Mouse (Mus musculus) midbrain, embryonic 10.5 days (tissue): ENCODE measurements around the gene Sbk1. TPM values are rescaled to one million over a fixed set of nuclear protein-coding genes. Genes with fewer than 3 reads are reported as not detected.
"Not testable (repeated sequence)": the region's sequence is repeated elsewhere in the genome, so short reads cannot be mapped to it uniquely, and the experiment has no call there.

Experiments
- DNase-seq: peaks from one replicate; pipeline ENCODE4 v3.0.0-alpha.2; 2017; ENCODE audit warnings: low spot score
- H3K27ac ChIP-seq: fragments of 300-500 bp; sonication (generic); replicated peaks from 2 replicates; pipeline ENCODE4 v1.5.1; 2016; ENCODE audit warnings: mild to moderate bottlenecking
- H3K27me3 ChIP-seq: fragments of 300-500 bp; sonication (generic); 2 replicates; pipeline ENCODE4 v1.6.1; 2016; ENCODE audit warnings: low read depth, mild to moderate bottlenecking; ENCODE audit not compliant: poor library complexity, severe bottlenecking
- H3K36me3 ChIP-seq: fragments of 300-500 bp; sonication (generic); 2 replicates; pipeline ENCODE4 v1.6.1; 2016; ENCODE audit warnings: mild to moderate bottlenecking, moderate library complexity
- H3K4me1 ChIP-seq: fragments of 300-500 bp; sonication (generic); 2 replicates; pipeline ENCODE4 v1.6.1; 2016
- H3K4me3 ChIP-seq: fragments of 300-500 bp; sonication (generic); 2 replicates; pipeline ENCODE4 v1.5.1; 2016; ENCODE audit warnings: mild to moderate bottlenecking, moderate library complexity
- H3K9me3 ChIP-seq: fragments of 300-500 bp; sonication (generic); replicated peaks from 2 replicates; pipeline ENCODE4 v1.6.1; 2016; ENCODE audit warnings: mild to moderate bottlenecking
- WGBS: fragments of 180-500 bp; shearing (Covaris S2); methylation state at CpG from one replicate; pipeline ENCODE4 v1.1.7; 2016; 5-methylcytosine and 5-hydroxymethylcytosine counted together
- polyA plus RNA-seq: library from polyadenylated mRNA; unstranded; fragments of >200 nt; fragmentation: Nextera tagmentation; extraction: Ambion mirVana; gene quantifications from 2 replicates; pipeline ENCODE4 v1.2.1, GENCODE M21; 2016

The Sbk1 gene
- polyA plus RNA-seq, 1 experiment from 2014 or later, result 91.5 TPM

GRCm38 (mm10) chr7:126273351-126274042, 1.1 kb downstream of the Sbk1 start:
- H3K27me3 ChIP-seq, result peaks cover 14% of the 10 kb centered on the region
- DNase-seq, result no peak
- no peaks in the 10 kb centered on the region for H3K9me3 ChIP-seq
- peaks cover 62% of the 10 kb centered on the region for H3K4me1 ChIP-seq
- H3K27ac ChIP-seq, result peak overlapping the region; percentile 99
- H3K36me3 ChIP-seq, result peaks cover 45% of the 10 kb centered on the region
- H3K4me3 ChIP-seq, result peak overlapping the region; percentile 100
- WGBS, result 14% methylated on average over 11 of the region's 11 CpGs

- WGBS, result 20% methylated on average over 3 of the region's 3 CpGs
- DNase-seq, result no peak
- Histone ChIP-seq H3K4me1 (peaks cover 68% of the 10 kb centered on the region), H3K36me3 (peaks cover 51% of the 10 kb centered on the region), H3K27ac (peak overlapping the region; percentile 99), H3K27me3 (peaks cover 14% of the 10 kb centered on the region), H3K4me3 (peak overlapping the region; percentile 100), H3K9me3 (no peaks in the 10 kb centered on the region)
These were observed 1.7 kb downstream of the Sbk1 start for GRCm38 (mm10) chr7:126274137-126274536.

- 4% methylated on average over 4 of the region's 4 CpGs for WGBS
- peaks cover 73% of the 10 kb centered on the region for H3K4me1 ChIP-seq
- peak overlapping the region; percentile 100 for H3K4me3 ChIP-seq
- H3K27ac ChIP-seq, result peak overlapping the region; percentile 99
- H3K36me3 ChIP-seq, result peaks cover 56% of the 10 kb centered on the region
- no peaks in the 10 kb centered on the region for H3K9me3 ChIP-seq
- H3K27me3 ChIP-seq, result peaks cover 14% of the 10 kb centered on the region
- no peak for DNase-seq
These were observed 2.2 kb downstream of the Sbk1 start for GRCm38 (mm10) chr7:126274626-126275025.

GRCm38 (mm10) chr7:126275711-126276110, 3.3 kb downstream of the Sbk1 start:
- WGBS, result 90% methylated on average over 5 of the region's 5 CpGs
- peaks cover 76% of the 10 kb centered on the region for H3K4me1 ChIP-seq
- H3K9me3 ChIP-seq, result no peaks in the 10 kb centered on the region
- H3K4me3 ChIP-seq, result peak overlapping the region; percentile 100
- no peak overlapping the region for H3K27ac ChIP-seq
- DNase-seq, result no peak
- H3K36me3 ChIP-seq, result peaks cover 67% of the 10 kb centered on the region
- peaks cover 8% of the 10 kb centered on the region; the same call in 1 of the 2 replicates for H3K27me3 ChIP-seq

- Histone ChIP-seq H3K4me1 (peaks cover 71% of the 10 kb centered on the region), H3K27me3 (0 out of 2 replicates have a peak, but pooled peaks cover 2% of the 10 kb centered on the region), H3K36me3 (peaks cover 73% of the 10 kb centered on the region), H3K27ac (no peak overlapping the region), H3K9me3 (no peaks in the 10 kb centered on the region), H3K4me3 (peak overlapping the region; percentile 100)
- no peak for DNase-seq
- WGBS, result 62% methylated on average over 6 of the region's 6 CpGs
These were observed 3.9 kb downstream of the Sbk1 start for GRCm38 (mm10) chr7:126276297-126276696.

- DNase-seq, result no peak
These were observed 5.3 kb downstream of the Sbk1 start for GRCm38 (mm10) chr7:126277536-126278295.

GRCm38 (mm10) chr7:126278799-126279198, 6.4 kb downstream of the Sbk1 start:
- 93% methylated on average over 5 of the region's 5 CpGs for WGBS
- Histone ChIP-seq H3K4me1 (peaks cover 63% of the 10 kb centered on the region), H3K27ac (no peak overlapping the region), H3K4me3 (no peak overlapping the region), H3K9me3 (no peaks in the 10 kb centered on the region), H3K27me3 (no peaks in the 10 kb centered on the region), H3K36me3 (peaks cover 96% of the 10 kb centered on the region)
- no peak for DNase-seq

More at GRCm38 (mm10) chr7:126277536-126278295, 5.3 kb downstream of the Sbk1 start:
- Histone ChIP-seq H3K27ac (peak overlapping the region; percentile 39; the same call in 1 of the 2 replicates), H3K9me3 (no peaks in the 10 kb centered on the region), H3K27me3 (no peaks in the 10 kb centered on the region), H3K4me1 (peaks cover 65% of the 10 kb centered on the region), H3K36me3 (peaks cover 87% of the 10 kb centered on the region), H3K4me3 (peak overlapping the region; percentile 100)
- WGBS, result 58% methylated on average over 22 of the region's 22 CpGs

GRCm38 (mm10) chr7:126279774-126280482, 7.5 kb downstream of the Sbk1 start:
- peaks cover 98% of the 10 kb centered on the region for H3K36me3 ChIP-seq
- no peak overlapping the region for H3K4me3 ChIP-seq
- no peaks in the 10 kb centered on the region for H3K27me3 ChIP-seq
- no peaks in the 10 kb centered on the region for H3K9me3 ChIP-seq
- no peak for DNase-seq
- H3K4me1 ChIP-seq, result peaks cover 58% of the 10 kb centered on the region
- H3K27ac ChIP-seq, result no peak overlapping the region
- WGBS, result 90% methylated on average over 8 of the region's 8 CpGs

- no peaks in the 10 kb centered on the region for H3K27me3 ChIP-seq
- H3K36me3 ChIP-seq, result peaks cover 98% of the 10 kb centered on the region
- H3K4me1 ChIP-seq, result peaks cover 56% of the 10 kb centered on the region
- H3K4me3 ChIP-seq, result no peak overlapping the region
- no peak for DNase-seq
- H3K9me3 ChIP-seq, result no peaks in the 10 kb centered on the region
- 74% methylated on average over 6 of the region's 6 CpGs for WGBS
- no peak overlapping the region for H3K27ac ChIP-seq
These were observed 8.3 kb downstream of the Sbk1 start for GRCm38 (mm10) chr7:126280696-126281095.

GRCm38 (mm10) chr7:126281876-126282682, 9.7 kb downstream of the Sbk1 start:
- H3K4me3 ChIP-seq, result no peak overlapping the region
- no peak overlapping the region for H3K27ac ChIP-seq
- H3K9me3 ChIP-seq, result no peaks in the 10 kb centered on the region
- H3K4me1 ChIP-seq, result peaks cover 42% of the 10 kb centered on the region
- 87% methylated on average over 16 of the region's 16 CpGs for WGBS
- peaks cover 98% of the 10 kb centered on the region for H3K36me3 ChIP-seq
- no peak for DNase-seq
- no peaks in the 10 kb centered on the region for H3K27me3 ChIP-seq

GRCm38 (mm10) chr7:126282683-126282990, 10.2 kb downstream of the Sbk1 start:
- Histone ChIP-seq H3K4me1 (peaks cover 39% of the 10 kb centered on the region), H3K36me3 (peaks cover 96% of the 10 kb centered on the region)
- H3K27me3 ChIP-seq, H3K9me3 ChIP-seq, H3K27ac ChIP-seq, H3K4me3 ChIP-seq, DNase-seq: not testable (repeated sequence)
- 93% methylated on average over 8 of the region's 8 CpGs for WGBS

- Histone ChIP-seq H3K36me3 (peaks cover 96% of the 10 kb centered on the region), H3K9me3 (no peaks in the 10 kb centered on the region), H3K4me1 (peaks cover 39% of the 10 kb centered on the region), H3K27me3 (no peaks in the 10 kb centered on the region), H3K4me3 (no peak overlapping the region), H3K27ac (no peak overlapping the region)
- WGBS, result 94% methylated on average over 5 of the region's 5 CpGs
- DNase-seq, result no peak
These were observed 11.6 kb downstream of the Sbk1 start for GRCm38 (mm10) chr7:126284021-126284420.
